Mouse (Mus musculus): ENCODE data around the gene Cryzl2. TPM values are rescaled to one million over a fixed set of nuclear protein-coding genes. Genes with fewer than 3 reads are reported as not detected.

Cryzl2 gene
- polyA plus RNA-seq, 1 experiment from 2014 or later = 7.5 TPM

Other genes starting within 250 kb of the Cryzl2 start
- gene Rasal2, start 46.0 kb upstream of the Cryzl2 start, polyA plus RNA-seq (2014; fragmentation: Nextera tagmentation; extraction: Ambion mirVana) = 18.1 and 19.8 TPM in 2 replicates
- 2.1 and 2.4 TPM in 2 replicates for gene Sec16b, start 48.2 kb downstream of the Cryzl2 start, polyA plus RNA-seq (2014; fragmentation: Nextera tagmentation; extraction: Ambion mirVana)

Data from neural tube, embryonic 11.5 days (tissue).